8 mouse cellular contexts compared by ENCODE assay signal in genomic region chr4:135495810-135496209, GRCm38 (mm10). TPM values are rescaled to one million over a fixed set of nuclear protein-coding genes. Genes with fewer than 3 reads are reported as not detected.
DNase-seq lines count a peak whose midpoint lies in the region; ATAC-seq and TF ChIP-seq lines count a peak whose summit lies in the region.

No protein-coding gene starts in this region.

- peaks cover 4% of the 10 kb centered on the region; the same call in 1 of the 2 replicates for H3K9me3 ChIP-seq in heart, embryonic 12.5 days (replicated peaks)
- H3K9me3 ChIP-seq in kidney, embryonic 16.5 days (ENCODE audit: low read length): 0 out of 2 replicates have a peak, but pooled peaks cover 4% of the 10 kb centered on the region

- no peak overlapping the region for H3K9ac ChIP-seq in heart, embryonic 12.5 days
- H3K9ac ChIP-seq in kidney, embryonic 16.5 days (replicated peaks; ENCODE audit: low read length): no peak overlapping the region

- H3K4me1 ChIP-seq in heart, embryonic 12.5 days (replicated peaks): peaks cover 15% of the 10 kb centered on the region
- H3K4me1 ChIP-seq in kidney, embryonic 16.5 days (ENCODE audit: insufficient read depth, low read length): peaks cover 13% of the 10 kb centered on the region
- peaks cover 20% of the 10 kb centered on the region for H3K4me1 ChIP-seq in testis, adult 2 months (ENCODE audit: control insufficient read depth, insufficient read depth, low read length)

- no peak overlapping the region for H3K27ac ChIP-seq in heart, embryonic 12.5 days (ENCODE audit: poor library complexity, severe bottlenecking)
- no peak overlapping the region for H3K27ac ChIP-seq in kidney, embryonic 16.5 days (ENCODE audit: low read length)
- peak overlapping the region; percentile 46 for H3K27ac ChIP-seq in testis, adult 2 months (ENCODE audit: control insufficient read depth, insufficient read depth, low read depth, low read length)

- no peak overlapping the region for H3K4me3 ChIP-seq in heart, embryonic 12.5 days
- H3K4me3 ChIP-seq in kidney, embryonic 16.5 days (ENCODE audit: low read length): peak overlapping the region; percentile 58
- H3K4me3 ChIP-seq in testis, adult 2 months (ENCODE audit: control insufficient read depth, low read depth, low read length): peak overlapping the region; percentile 95

- ATAC-seq in heart, embryonic 12.5 days (ENCODE audit: insufficient number of reproducible peaks, low FRiP score): no peak
- 0 out of 2 replicates have a peak, but pooled peaks have one; percentile 39 for ATAC-seq in kidney, embryonic 16.5 days (ENCODE audit: low FRiP score, low TSS enrichment)

- peak; percentile 78; the same call in 1 of the 2 replicates for TF ChIP-seq POLR2A in testis, adult 2 months (IDR thresholded peaks at IDR 0.05; ENCODE audit: control insufficient read depth, low read depth, low read length)

- WGBS in heart, embryonic 12.5 days: 26% methylated on average over 18 of the region's 18 CpGs
- WGBS in kidney, embryonic 16.5 days: 14% methylated on average over 18 of the region's 18 CpGs

- H3K4me2 ChIP-seq in heart, embryonic 12.5 days: peak overlapping the region; percentile 90
- H3K4me2 ChIP-seq in kidney, embryonic 16.5 days (replicated peaks; ENCODE audit: low read depth, low read length): peak overlapping the region; percentile 72

- H3K36me3 ChIP-seq in heart, embryonic 12.5 days: 0 out of 2 replicates have a peak, but pooled peaks cover 1% of the 10 kb centered on the region
- H3K36me3 ChIP-seq in kidney, embryonic 16.5 days (ENCODE audit: insufficient read depth, low read length): no peaks in the 10 kb centered on the region
- H3K36me3 ChIP-seq in testis, adult 2 months (ENCODE audit: control insufficient read depth, insufficient read depth, low read length): no peaks in the 10 kb centered on the region

- peak; percentile 52 for DNase-seq in ovary, adult 18-20 months (ENCODE audit: low spot score)
- DNase-seq in ovary, postnatal 10 days (ENCODE audit: low spot score): no peak
- peak; percentile 93 for DNase-seq in embryo, embryonic 10 days (ENCODE audit: low spot score)
- DNase-seq in lung, postnatal 14 days: peak; percentile 61
- DNase-seq in T-cell, adult 2 months (ENCODE audit: low spot score): no peak

- peaks cover 4% of the 10 kb centered on the region; the same call in 1 of the 2 replicates for H3K27me3 ChIP-seq in heart, embryonic 12.5 days (replicated peaks)
- H3K27me3 ChIP-seq in kidney, embryonic 16.5 days (ENCODE audit: insufficient read depth, low read length): no peaks in the 10 kb centered on the region
- no peaks in the 10 kb centered on the region for H3K27me3 ChIP-seq in testis, adult 2 months (ENCODE audit: control insufficient read depth, insufficient read depth, low read length)

- TF ChIP-seq CTCF in testis, adult 2 months (IDR thresholded peaks at IDR 0.05; ENCODE audit: control insufficient read depth, insufficient read depth, insufficient replicate concordance, low read depth, low read length): no peak

RNA-seq across cellular contexts. Expression of gene Nipal3, which starts 1.0 kb away (rescaled TPM):
- polyA plus RNA-seq in heart, embryonic 12.5 days (2016; fragmentation: Nextera tagmentation; extraction: Ambion mirVana): 4.0 and 4.2 TPM in 2 replicates
- polyA plus RNA-seq in kidney, embryonic 16.5 days (2015; fragmentation: Nextera tagmentation; extraction: Ambion mirVana): 4.3 and 7.1 TPM in 2 replicates
- polyA plus RNA-seq in testis, adult 2 months (2012; rRNA removed): 4.2 and 4.6 TPM in 2 replicates

RNA-seq across cellular contexts. Expression of gene Stpg1, which starts 1.2 kb away (rescaled TPM):
- 0.31 and 0.47 TPM in 2 replicates for polyA plus RNA-seq in heart, embryonic 12.5 days (2016; fragmentation: Nextera tagmentation; extraction: Ambion mirVana)
- polyA plus RNA-seq in kidney, embryonic 16.5 days (2015; fragmentation: Nextera tagmentation; extraction: Ambion mirVana): 0.84 and 1.1 TPM in 2 replicates
- polyA plus RNA-seq in testis, adult 2 months (2012; rRNA removed): 119 and 126 TPM in 2 replicates

Comparison
In these comparisons a context has a peak if more than half of its experiments do, and no peak if none do; other contexts are left out.
1. DNase-seq: peak in ovary, adult 18-20 months (single experiment), embryo, embryonic 10 days (single experiment) and lung, postnatal 14 days (single experiment); none in ovary, postnatal 10 days (single experiment) and T-cell, adult 2 months (single experiment).
2. RNA of gene Stpg1, which starts 1.2 kb away (polyA plus RNA-seq): 119 to 126 TPM in testis, adult 2 months; 0.84 to 1.1 TPM in kidney, embryonic 16.5 days and 0.31 to 0.47 TPM in heart, embryonic 12.5 days; every median in the first group is over 10 times any median in the second.